Mouse (Mus musculus): ENCODE data around the gene Tfeb.

DNA sequence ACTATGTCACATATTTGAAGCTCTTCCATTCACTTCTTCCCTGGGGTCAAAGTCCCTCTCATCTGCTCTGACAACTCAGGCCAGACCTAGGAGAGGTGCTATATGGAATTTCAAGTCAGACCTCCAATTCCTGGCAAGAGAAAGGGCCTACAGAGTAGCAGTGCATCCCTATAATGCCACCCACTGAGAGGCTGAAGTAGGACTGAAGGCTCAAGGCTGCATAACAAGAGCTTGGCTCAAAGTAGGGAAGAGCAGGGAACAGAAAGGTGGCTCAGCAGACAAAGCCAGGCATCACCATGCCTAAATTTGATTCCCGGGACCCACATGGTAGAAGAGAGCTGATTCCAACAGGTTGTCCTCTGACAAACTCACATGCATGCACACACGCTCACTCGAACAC, 45.2 kb upstream of the Tfeb start:
- TF ChIP-seq CTCF (conservative IDR thresholded peaks at IDR 0.05; ENCODE audit: insufficient read depth, insufficient read length, low read depth, low read length) = no peak
- TF ChIP-seq POLR2A (IDR thresholded peaks at IDR 0.05; ENCODE audit: low read depth, low read length) = no peak

Data from kidney, adult 2 months (tissue).